Mouse (Mus musculus) lung, embryonic 15.5 days (tissue): ENCODE data around the gene Dip2b. TPM values are rescaled to one million over a fixed set of nuclear protein-coding genes. Genes with fewer than 3 reads are reported as not detected.

ENCODE experiments used
- ATAC-seq: fragments of 200-750 bp; cut with Nextera tagmentation; 2 replicates; pipeline ENCODE4 v1.8.0; 2017; ENCODE audit warnings: moderate number of reproducible peaks, borderline replicate concordance; ENCODE audit not compliant: low FRiP score, low TSS enrichment; ENCODE audit errors: extremely low read depth
- H3K27ac ChIP-seq: fragments of 300-500 bp; sonication (generic); 2 replicates; pipeline ENCODE4 v1.5.1; 2015; ENCODE audit warnings: moderate library complexity, mild to moderate bottlenecking, inconsistent platforms
- H3K27me3 ChIP-seq: fragments of 300-500 bp; sonication (generic); 2 replicates; pipeline ENCODE4 v1.6.1; 2015; ENCODE audit warnings: inconsistent platforms
- H3K36me3 ChIP-seq: fragments of 300-500 bp; sonication (generic); 2 replicates; pipeline ENCODE4 v1.6.1; 2015; ENCODE audit warnings: inconsistent platforms
- H3K4me1 ChIP-seq: fragments of 300-500 bp; sonication (generic); 2 replicates; pipeline ENCODE4 v1.6.1; 2015; ENCODE audit warnings: inconsistent platforms
- H3K4me2 ChIP-seq: fragments of 300-500 bp; sonication (generic); 2 replicates; pipeline ENCODE4 v1.6.1; 2015; ENCODE audit warnings: inconsistent platforms, mild to moderate bottlenecking, moderate library complexity
- H3K4me3 ChIP-seq: fragments of 300-500 bp; sonication (generic); 2 replicates; pipeline ENCODE4 v1.5.1; 2015; ENCODE audit warnings: mild to moderate bottlenecking, inconsistent platforms
- H3K9ac ChIP-seq: fragments of 300-500 bp; sonication (generic); 2 replicates; pipeline ENCODE4 v1.6.1; 2015; ENCODE audit warnings: inconsistent platforms
- H3K9me3 ChIP-seq: fragments of 300-500 bp; sonication (generic); 2 replicates; pipeline ENCODE4 v1.6.1; 2016; ENCODE audit warnings: inconsistent platforms
- WGBS: fragments of 180-500 bp; shearing (Covaris S2); methylation state at CpG from one replicate; pipeline ENCODE4 v1.1.7; 2015; 5-methylcytosine and 5-hydroxymethylcytosine counted together
- polyA plus RNA-seq: library from polyadenylated mRNA; unstranded; fragments of >200 nt; fragmentation: Nextera tagmentation; extraction: Ambion mirVana; gene quantifications from 2 replicates; pipeline ENCODE4 v1.2.1, GENCODE M21; 2015

The Dip2b gene
- polyA plus RNA-seq, 1 experiment from 2014 or later, result 10.5 TPM

- Histone ChIP-seq H3K4me3 (no peak overlapping the region), H3K36me3 (peaks cover 58% of the 10 kb centered on the region), H3K27me3 (no peaks in the 10 kb centered on the region), H3K4me2 (no peak overlapping the region), H3K9ac (no peak overlapping the region), H3K9me3 (no peaks in the 10 kb centered on the region), H3K27ac (peak overlapping the region; percentile 48; the same call in 1 of the 2 replicates), H3K4me1 (0 out of 2 replicates have a peak, but pooled peaks cover 7% of the 10 kb centered on the region)
- 65% methylated on average over 6 of the region's 6 CpGs for WGBS
- ATAC-seq, result no peak; the same call in 1 of the 2 replicates
These were observed 129.3 kb downstream of the Dip2b start for GRCm38 (mm10) chr15:100167791-100168190.

DNA sequence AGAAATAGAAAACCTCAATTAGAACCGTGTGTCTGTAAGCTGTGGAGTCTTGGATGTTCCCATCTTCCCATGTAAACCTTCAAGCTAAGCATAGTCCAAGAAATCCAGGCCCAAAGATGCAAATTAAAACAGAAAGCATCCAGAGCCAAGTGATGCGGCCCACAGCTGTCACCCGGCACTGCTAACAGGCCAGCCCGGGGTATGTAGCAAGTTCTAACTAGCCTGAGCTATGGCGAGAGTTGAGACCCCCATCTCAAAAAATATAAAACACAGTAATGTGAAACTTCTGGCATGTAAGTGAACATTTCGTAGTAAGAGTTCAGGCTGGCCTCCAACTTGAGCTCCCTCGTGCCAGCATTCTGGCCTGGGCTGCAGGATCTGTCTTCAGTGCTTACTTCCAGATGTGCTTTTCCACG, 129.7 kb downstream of the Dip2b start:
- Histone ChIP-seq H3K27ac (peak overlapping the region; percentile 48), H3K27me3 (no peaks in the 10 kb centered on the region), H3K9ac (no peak overlapping the region), H3K4me2 (no peak overlapping the region), H3K36me3 (peaks cover 59% of the 10 kb centered on the region), H3K4me1 (0 out of 2 replicates have a peak, but pooled peaks cover 7% of the 10 kb centered on the region), H3K9me3 (no peaks in the 10 kb centered on the region), H3K4me3 (no peak overlapping the region)
- ATAC-seq, result peak; percentile 19; the same call in 1 of the 2 replicates
- WGBS, result 74% methylated on average over 8 of the region's 8 CpGs

- no peaks in the 10 kb centered on the region for H3K9me3 ChIP-seq
- no peak overlapping the region for H3K4me3 ChIP-seq
- no peaks in the 10 kb centered on the region for H3K27me3 ChIP-seq
- no peak overlapping the region for H3K4me2 ChIP-seq
- no peak overlapping the region for H3K27ac ChIP-seq
- H3K9ac ChIP-seq, result no peak overlapping the region
- peaks cover 56% of the 10 kb centered on the region for H3K36me3 ChIP-seq
- H3K4me1 ChIP-seq, result no peaks in the 10 kb centered on the region
- ATAC-seq, result no peak
- WGBS, result 69% methylated on average over 6 of the region's 6 CpGs
These were observed 136.7 kb downstream of the Dip2b start for GRCm38 (mm10) chr15:100175176-100175575.

GRCm38 (mm10) chr15:100177167-100177566, 138.7 kb downstream of the Dip2b start:
- no peaks in the 10 kb centered on the region for H3K9me3 ChIP-seq
- no peak overlapping the region for H3K27ac ChIP-seq
- H3K9ac ChIP-seq, result no peak overlapping the region
- ATAC-seq, result no peak
- H3K36me3 ChIP-seq, result peaks cover 43% of the 10 kb centered on the region
- no peaks in the 10 kb centered on the region for H3K27me3 ChIP-seq
- H3K4me1 ChIP-seq, result no peaks in the 10 kb centered on the region
- WGBS, result 83% methylated on average over 3 of the region's 3 CpGs
- H3K4me2 ChIP-seq, result no peak overlapping the region
- H3K4me3 ChIP-seq, result no peak overlapping the region

DNA sequence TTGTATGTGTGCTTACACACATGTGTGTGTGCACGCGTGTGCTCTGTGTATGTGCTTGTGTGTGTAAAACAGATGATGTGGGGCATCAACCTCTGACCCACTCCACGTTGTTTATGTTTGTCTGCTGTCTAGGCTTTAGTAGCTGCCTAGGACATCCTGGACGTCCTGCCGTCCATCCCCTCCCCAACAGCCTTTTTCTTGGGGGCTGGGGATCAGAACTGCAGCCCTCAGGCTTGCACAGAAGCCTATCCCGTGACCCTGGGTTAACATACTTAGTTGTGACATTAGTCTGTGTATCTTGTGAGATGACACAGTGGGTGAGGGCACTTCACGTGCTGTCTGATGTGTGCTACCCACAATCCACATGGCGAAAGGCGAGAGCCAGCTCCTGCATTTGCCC, 139.1 kb downstream of the Dip2b start:
- Histone ChIP-seq H3K9me3 (no peaks in the 10 kb centered on the region), H3K9ac (no peak overlapping the region), H3K4me3 (no peak overlapping the region), H3K36me3 (peaks cover 43% of the 10 kb centered on the region), H3K27ac (no peak overlapping the region), H3K4me2 (no peak overlapping the region), H3K4me1 (no peaks in the 10 kb centered on the region), H3K27me3 (no peaks in the 10 kb centered on the region)
- WGBS, result 73% methylated on average over 9 of the region's 9 CpGs
- ATAC-seq, result no peak

GRCm38 (mm10) chr15:100178487-100178886, 140.0 kb downstream of the Dip2b start:
- Histone ChIP-seq H3K9me3 (no peaks in the 10 kb centered on the region), H3K27ac (no peak overlapping the region), H3K9ac (no peak overlapping the region), H3K36me3 (peaks cover 42% of the 10 kb centered on the region), H3K27me3 (no peaks in the 10 kb centered on the region), H3K4me1 (no peaks in the 10 kb centered on the region), H3K4me3 (no peak overlapping the region), H3K4me2 (no peak overlapping the region)
- WGBS, result 51% methylated on average over 7 of the region's 7 CpGs
- ATAC-seq, result no peak

DNA sequence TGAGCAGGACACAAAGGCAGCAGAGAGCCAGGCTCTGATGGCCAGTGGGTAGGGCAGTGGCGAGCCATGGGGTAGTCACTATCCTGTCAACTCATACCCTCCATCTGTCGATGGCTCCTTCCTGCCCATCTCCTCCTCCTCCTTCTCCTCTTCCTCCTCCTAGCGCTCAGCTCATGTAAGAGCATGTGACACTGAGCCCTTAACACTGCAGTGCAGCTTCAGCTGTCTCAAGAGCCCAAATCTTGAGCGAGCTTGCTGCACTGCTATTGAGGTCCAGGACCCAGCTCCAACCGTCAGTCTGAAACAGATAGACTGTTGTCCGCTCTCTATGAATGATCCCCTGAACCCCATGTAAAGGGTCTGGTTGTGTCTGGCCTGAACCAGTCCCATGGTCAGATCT, 141.2 kb downstream of the Dip2b start:
- Histone ChIP-seq H3K27me3 (no peaks in the 10 kb centered on the region), H3K36me3 (peaks cover 47% of the 10 kb centered on the region), H3K4me2 (no peak overlapping the region), H3K9me3 (no peaks in the 10 kb centered on the region), H3K9ac (no peak overlapping the region), H3K4me3 (no peak overlapping the region), H3K4me1 (no peaks in the 10 kb centered on the region), H3K27ac (no peak overlapping the region)
- no peak for ATAC-seq
- WGBS, result 86% methylated on average over 6 of the region's 6 CpGs

- no peaks in the 10 kb centered on the region for H3K27me3 ChIP-seq
- no peak overlapping the region for H3K27ac ChIP-seq
- H3K4me3 ChIP-seq, result no peak overlapping the region
- no peaks in the 10 kb centered on the region for H3K9me3 ChIP-seq
- H3K36me3 ChIP-seq, result peaks cover 47% of the 10 kb centered on the region
- 84% methylated on average over 4 of the region's 4 CpGs for WGBS
- ATAC-seq, result no peak
- H3K4me2 ChIP-seq, result no peak overlapping the region
- H3K9ac ChIP-seq, result no peak overlapping the region
- no peaks in the 10 kb centered on the region for H3K4me1 ChIP-seq
These were observed 141.8 kb downstream of the Dip2b start for GRCm38 (mm10) chr15:100180221-100180620.

- Histone ChIP-seq H3K36me3 (peaks cover 60% of the 10 kb centered on the region), H3K9me3 (no peaks in the 10 kb centered on the region)
- ATAC-seq, result no peak
These were observed 143.4 kb downstream of the Dip2b start for GRCm38 (mm10) chr15:100181841-100182240.

GRCm38 (mm10) chr15:100182526-100183280, 144.2 kb downstream of the Dip2b start:
- Histone ChIP-seq H3K4me1 (no peaks in the 10 kb centered on the region), H3K27me3 (no peaks in the 10 kb centered on the region), H3K36me3 (peaks cover 66% of the 10 kb centered on the region), H3K4me2 (no peak overlapping the region), H3K9me3 (no peaks in the 10 kb centered on the region), H3K27ac (no peak overlapping the region), H3K4me3 (no peak overlapping the region), H3K9ac (no peak overlapping the region)
- no peak for ATAC-seq
- 85% methylated on average over 28 of the region's 28 CpGs for WGBS

More at GRCm38 (mm10) chr15:100181841-100182240, 143.4 kb downstream of the Dip2b start:
- WGBS, result 80% methylated on average over 10 of the region's 10 CpGs
- Histone ChIP-seq H3K9ac (no peak overlapping the region), H3K27me3 (no peaks in the 10 kb centered on the region), H3K4me1 (no peaks in the 10 kb centered on the region), H3K4me3 (no peak overlapping the region), H3K27ac (no peak overlapping the region), H3K4me2 (no peak overlapping the region)

- 84% methylated on average over 10 of the region's 10 CpGs for WGBS
- peaks cover 70% of the 10 kb centered on the region for H3K36me3 ChIP-seq
- no peak overlapping the region for H3K9ac ChIP-seq
- H3K9me3 ChIP-seq, result no peaks in the 10 kb centered on the region
- H3K4me3 ChIP-seq, result no peak overlapping the region
- no peak overlapping the region for H3K27ac ChIP-seq
- H3K27me3 ChIP-seq, result no peaks in the 10 kb centered on the region
- no peak for ATAC-seq
- H3K4me1 ChIP-seq, result no peaks in the 10 kb centered on the region
- no peak overlapping the region for H3K4me2 ChIP-seq
These were observed 145.0 kb downstream of the Dip2b start for GRCm38 (mm10) chr15:100183510-100183909.

GRCm38 (mm10) chr15:100184821-100185496, 146.5 kb downstream of the Dip2b start:
- peaks cover 68% of the 10 kb centered on the region for H3K36me3 ChIP-seq
- H3K4me2 ChIP-seq, result no peak overlapping the region
- ATAC-seq, result no peak

More at GRCm38 (mm10) chr15:100184821-100185496, 146.5 kb downstream of the Dip2b start:
- Histone ChIP-seq H3K4me1 (no peaks in the 10 kb centered on the region), H3K27ac (no peak overlapping the region), H3K4me3 (no peak overlapping the region), H3K9ac (no peak overlapping the region), H3K27me3 (no peaks in the 10 kb centered on the region), H3K9me3 (no peaks in the 10 kb centered on the region)
- WGBS, result 76% methylated on average over 5 of the region's 5 CpGs
